27 mouse cellular contexts compared by ENCODE assay signal in the genomic region with DNA sequence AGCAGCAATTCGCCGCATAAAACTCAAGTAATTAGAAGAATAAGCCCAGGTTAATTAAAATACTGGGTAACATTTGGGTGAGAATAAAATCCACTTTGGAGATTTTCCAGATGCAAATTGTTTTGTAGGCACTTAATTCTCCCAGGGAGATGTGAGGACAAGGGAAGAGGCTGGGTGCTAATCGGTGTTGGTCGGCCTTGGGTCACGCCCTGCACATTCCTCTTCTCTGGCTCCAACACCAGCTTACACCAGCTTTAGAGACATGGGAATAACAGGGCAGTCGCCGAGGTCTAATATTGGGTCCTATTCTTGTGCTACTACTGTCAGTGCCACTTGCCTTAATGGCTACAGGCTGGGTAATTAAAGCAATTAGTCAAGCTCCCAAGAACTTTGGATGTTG.
"Had no signal": no experiment of that assay in that cellular context is flagged by ENCODE, and none has a peak within 500 bp of the region (broad histone marks: within the 10 kb centered on the region; RNA-seq: fewer than 3 reads in every experiment).

No protein-coding gene starts in this region.

- H3K27me3 ChIP-seq: heart, embryonic 13.5 days; heart, embryonic 15.5 days; hindbrain, embryonic 12.5 days; kidney, embryonic 15.5 days; limb, embryonic 13.5 days; limb, embryonic 15.5 days; liver, embryonic 12.5 days had no signal

- H3K9me3 ChIP-seq: heart, embryonic 13.5 days; heart, embryonic 15.5 days; hindbrain, embryonic 12.5 days; kidney, embryonic 15.5 days; limb, embryonic 13.5 days; limb, embryonic 15.5 days; liver, embryonic 12.5 days had no signal

- H3K4me2 ChIP-seq: heart, embryonic 11.5 days; heart, embryonic 13.5 days; heart, embryonic 15.5 days; hindbrain, embryonic 12.5 days; hindbrain, embryonic 14.5 days; limb, embryonic 13.5 days; limb, embryonic 15.5 days; liver, embryonic 12.5 days had no signal

- H3K9ac ChIP-seq: heart, embryonic 13.5 days; heart, embryonic 15.5 days; hindbrain, embryonic 12.5 days; hindbrain, embryonic 14.5 days; kidney, embryonic 15.5 days; limb, embryonic 13.5 days; limb, embryonic 15.5 days; liver, embryonic 12.5 days; liver, embryonic 14.5 days had no signal

- H3K27ac ChIP-seq: heart, adult 2 months; heart, embryonic 13.5 days; heart, embryonic 15.5 days; hindbrain, embryonic 12.5 days; hindbrain, embryonic 14.5 days; hindbrain, postnatal 0 days; kidney, embryonic 15.5 days; kidney, postnatal 0 days; limb, embryonic 13.5 days; limb, embryonic 15.5 days; liver, embryonic 12.5 days; liver, embryonic 14.5 days had no signal

- H3K36me3 ChIP-seq: heart, embryonic 13.5 days; heart, embryonic 15.5 days; hindbrain, embryonic 12.5 days; kidney, embryonic 15.5 days; limb, embryonic 13.5 days; limb, embryonic 15.5 days; liver, embryonic 12.5 days had no signal

- H3K4me3 ChIP-seq: heart, adult 2 months; heart, embryonic 13.5 days; heart, embryonic 15.5 days; hindbrain, embryonic 12.5 days; kidney, embryonic 15.5 days; limb, embryonic 13.5 days; limb, embryonic 15.5 days; liver, embryonic 12.5 days had no signal

- ATAC-seq: hindbrain, postnatal 0 days; intestine, embryonic 16.5 days; liver, embryonic 12.5 days had no signal

- DNase-seq: gastrocnemius, postnatal 14 days; gastrocnemius, postnatal 36 days; heart, adult 11 months; heart, adult 2 months; heart, postnatal 14 days; heart, postnatal 36 days; kidney, adult 11 months; kidney, adult 2 months; kidney, adult 9 months; kidney, postnatal 14 days; kidney, postnatal 36 days; layer of hippocampus, adult 9-11 months; layer of hippocampus, postnatal 36 days; left cerebral cortex, postnatal 4 days had no signal

- H3K4me1 ChIP-seq: heart, embryonic 13.5 days; heart, embryonic 15.5 days; hindbrain, embryonic 12.5 days; limb, embryonic 13.5 days; limb, embryonic 15.5 days; liver, embryonic 12.5 days had no signal
